Mouse (Mus musculus) spleen, postnatal 36 days (tissue): Measurements from ENCODE around the gene Tmem221.
"Not testable (repeated sequence)": the region's sequence is repeated elsewhere in the genome, so short reads cannot be mapped to it uniquely, and the experiment has no call there.

ENCODE experiments used
- DNase-seq, 2 experiments: peaks; one replicate each; pipeline ENCODE4 v3.0.0; 2022; ENCODE audit warnings: low spot score in 2 of 2, mixed read lengths in 1 of 2

The Tmem221 gene

GRCm38 (mm10) chr8:71550754-71551153 is 7.9 kb downstream of the Tmem221 start:
- DNase-seq: no peak

DNA sequence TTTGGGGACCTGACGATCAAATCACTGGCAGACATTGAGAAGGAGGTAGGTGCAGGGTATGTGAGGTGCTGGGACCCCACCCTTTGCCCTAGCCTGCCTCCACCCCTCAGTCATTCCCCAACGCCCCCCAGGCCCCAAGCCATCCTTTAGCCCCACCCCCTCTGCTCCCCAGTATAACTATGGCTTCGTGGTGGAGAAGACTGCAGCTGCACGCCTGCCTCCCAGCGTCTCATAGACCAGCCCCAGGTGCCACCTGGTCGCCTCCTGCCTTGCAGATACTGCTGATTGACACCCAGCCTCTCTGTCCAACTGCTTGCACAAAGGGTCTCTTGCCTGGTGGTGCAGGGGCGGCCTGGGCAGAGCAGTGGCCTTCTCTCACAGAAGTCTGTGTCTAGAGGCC is 11.1 kb downstream of the Tmem221 start:
- DNase-seq: no peak

DNA sequence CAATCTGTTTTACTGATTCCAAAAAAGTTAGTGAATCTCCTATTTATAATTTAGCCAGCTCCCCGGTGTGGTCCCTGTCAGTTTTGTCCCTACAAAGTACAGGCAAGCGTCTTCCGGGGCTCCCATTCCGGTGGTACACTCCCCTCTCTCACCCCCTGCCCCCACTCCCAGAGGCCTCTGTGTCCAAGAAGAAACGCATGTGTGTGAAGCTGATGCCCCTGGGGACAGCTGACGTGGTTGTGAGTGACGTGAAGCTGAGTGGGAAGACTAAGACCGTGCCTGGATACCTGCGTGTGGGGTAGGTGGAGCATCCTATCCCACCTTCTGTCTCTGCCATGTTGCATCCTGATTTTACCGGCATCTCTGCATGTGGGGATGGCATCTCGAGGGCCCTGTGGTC is 13.6 kb downstream of the Tmem221 start:
- DNase-seq: no peak

GRCm38 (mm10) chr8:71543755-71544154 is 14.9 kb downstream of the Tmem221 start:
- DNase-seq: no peak

DNA sequence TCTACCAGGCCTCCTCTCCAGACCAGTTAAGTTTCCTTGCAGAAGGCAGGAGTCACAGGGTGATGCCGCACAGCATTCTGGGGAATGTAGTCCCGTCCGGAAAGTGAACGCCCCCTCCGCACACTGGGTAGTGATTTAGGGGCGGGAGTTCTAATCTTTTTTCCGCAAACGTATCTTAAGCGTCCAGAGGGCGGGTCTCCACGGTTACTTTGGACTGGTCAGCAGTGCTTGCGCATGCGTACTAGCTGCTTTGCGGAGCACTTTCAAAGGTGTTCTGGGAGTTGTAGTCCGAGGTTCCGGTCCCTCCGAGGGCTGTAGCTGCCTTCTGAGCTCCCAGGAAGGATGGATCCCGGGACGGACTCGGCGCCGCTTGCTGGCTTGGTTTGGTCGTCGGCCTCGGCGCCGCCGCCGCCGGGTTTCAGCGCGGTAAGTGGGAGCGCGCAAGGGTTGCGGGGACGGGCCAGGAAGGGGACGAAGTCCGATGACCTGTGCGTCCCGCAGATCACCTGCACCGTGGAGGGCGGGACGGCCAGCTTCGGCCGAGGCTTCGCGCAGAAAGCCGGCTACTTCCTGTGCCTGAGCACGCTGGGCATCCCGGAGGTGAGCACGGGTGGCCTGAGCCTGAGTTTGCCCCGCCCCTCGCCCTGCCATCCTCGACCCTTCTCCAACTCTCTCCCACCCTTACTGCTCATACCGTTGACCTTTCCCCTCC is 15.9 kb downstream of the Tmem221 start, which contains the start of gene Mvb12a:
Mvb12a (plus strand) TSS at position 291 of the 712 bp plus-strand sequence.
- peak; percentile 98 for DNase-seq

DNA sequence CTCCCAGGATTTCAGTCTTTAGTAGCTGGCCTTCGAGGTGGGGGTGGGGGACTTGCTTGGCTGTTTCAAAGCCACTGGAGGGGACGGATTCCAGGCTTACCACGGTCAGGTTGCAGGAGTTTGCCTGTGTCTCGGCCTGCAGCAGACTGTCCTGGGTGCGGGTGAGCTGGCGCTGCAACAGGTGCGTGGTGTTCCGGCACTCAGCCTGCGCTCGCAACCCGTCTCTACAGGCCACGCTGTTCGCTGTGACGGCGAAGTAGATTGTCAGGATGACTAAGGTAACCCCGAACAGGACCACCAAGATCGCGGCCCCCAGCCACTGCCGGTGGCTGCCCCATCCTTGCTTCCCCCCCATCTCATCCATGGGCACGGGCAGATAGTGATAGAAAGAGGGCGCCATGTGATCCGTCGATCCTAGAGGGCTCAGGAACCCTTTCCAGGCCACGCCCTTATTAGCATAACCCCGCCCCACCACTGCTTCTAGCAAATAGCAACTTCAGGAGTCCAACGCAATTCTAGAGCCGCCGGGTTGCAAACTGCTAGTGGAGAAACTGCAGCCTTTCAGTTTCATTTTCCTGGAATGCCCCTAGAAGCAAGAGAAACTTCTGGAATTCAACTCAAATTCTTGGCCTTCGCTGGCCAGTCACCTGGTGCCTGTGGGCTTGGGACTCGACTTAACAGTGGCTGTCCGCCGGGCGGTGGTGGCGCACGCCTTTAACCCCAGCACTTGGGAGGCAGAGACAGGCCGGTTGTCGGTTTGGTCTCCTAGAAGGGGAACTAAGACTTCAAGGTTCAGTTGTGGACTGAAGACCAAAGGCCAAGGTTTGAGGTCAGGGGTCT is 21.4 kb downstream of the Tmem221 start, which contains the start of gene Bst2:
Bst2 (minus strand) TSS at position 429 of the 840 bp plus-strand sequence.
- peak; percentile 88 to 93 for DNase-seq

DNA sequence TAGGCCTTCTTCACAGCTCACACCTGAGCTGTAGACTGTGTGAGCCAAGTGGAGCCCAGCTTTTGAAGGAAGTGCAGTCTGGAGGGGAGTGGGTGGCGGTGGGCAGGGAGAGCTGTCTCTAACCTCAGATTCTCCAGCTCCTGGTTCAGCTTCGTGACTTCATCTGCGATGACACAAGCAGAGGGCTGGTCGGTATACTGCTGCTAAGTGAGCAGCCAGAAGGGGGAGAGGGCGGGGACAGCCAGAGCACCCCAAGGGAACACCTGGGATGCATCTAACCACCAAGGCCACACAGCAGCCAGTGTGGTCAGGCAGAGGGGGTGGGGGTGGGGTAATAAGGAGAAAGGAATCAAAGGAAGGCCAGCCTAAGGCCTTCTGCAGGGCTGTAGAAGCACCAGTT is 23.0 kb downstream of the Tmem221 start:
- no peak for DNase-seq

DNA sequence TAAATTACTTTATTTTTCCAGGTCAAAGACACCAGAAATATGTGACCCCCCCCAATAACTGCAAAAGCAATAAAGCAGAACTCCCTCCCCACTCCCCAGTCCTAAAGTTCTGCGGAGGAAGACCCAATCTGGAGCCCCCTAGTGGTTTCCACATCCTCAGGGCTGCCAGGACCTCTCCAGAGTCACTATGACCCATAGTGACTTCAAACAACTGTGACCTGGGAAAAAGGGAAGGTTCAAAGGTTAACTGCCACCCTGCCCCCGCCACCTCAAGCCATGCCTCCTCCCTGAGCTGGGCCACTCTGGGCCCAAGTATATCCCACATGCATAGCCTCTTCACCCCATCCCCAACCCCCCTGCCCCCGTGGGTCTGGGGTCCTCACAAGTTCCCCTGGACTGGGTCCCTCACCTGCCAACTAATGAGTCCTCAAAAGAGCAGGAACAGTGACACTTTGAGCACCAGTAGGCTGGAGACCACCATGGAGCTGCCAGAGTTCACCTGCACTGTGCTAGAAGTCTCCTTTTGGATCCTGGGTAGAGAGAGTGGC is 24.3 kb downstream of the Tmem221 start:
- DNase-seq: no peak

- not testable (repeated sequence) for DNase-seq
These were observed 27.8 kb downstream of the Tmem221 start for GRCm38 (mm10) chr8:71530735-71531467.

GRCm38 (mm10) chr8:71528362-71529073 is 30.2 kb downstream of the Tmem221 start:
- DNase-seq: no peak

DNA sequence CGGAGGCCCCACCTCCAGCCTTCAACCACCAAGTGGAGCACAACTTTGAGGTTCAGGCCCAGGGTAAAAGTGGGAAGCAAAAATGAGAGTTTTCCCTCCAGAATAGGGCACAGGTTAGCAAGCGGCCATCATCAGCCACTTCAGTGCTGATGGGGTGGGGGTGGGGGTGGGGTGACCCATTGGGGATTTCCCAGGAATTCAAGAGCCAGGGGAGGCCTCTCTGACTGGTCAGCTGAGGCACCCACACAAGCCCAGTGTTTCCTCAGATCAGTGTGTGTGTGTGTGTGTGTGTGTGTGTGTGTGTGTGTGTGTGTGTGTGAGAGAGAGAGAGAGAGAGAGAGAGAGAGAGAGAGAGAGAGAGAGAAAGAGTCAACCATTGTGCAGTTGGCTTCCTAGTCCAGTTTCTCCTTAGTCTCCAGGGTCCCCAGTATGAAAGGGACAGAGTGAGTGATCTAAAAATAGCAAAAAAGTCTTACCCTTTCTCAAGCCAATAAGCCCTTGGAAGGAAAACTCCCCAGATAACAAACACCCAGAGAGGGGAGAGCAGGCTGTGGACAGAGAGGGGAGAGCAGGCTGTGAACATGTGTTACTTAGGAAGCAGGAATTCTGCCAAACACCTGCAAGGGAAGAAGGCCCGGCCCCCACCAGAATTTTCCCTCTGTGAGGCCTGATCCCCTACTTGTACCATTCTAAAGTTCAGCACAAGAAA is 31.4 kb downstream of the Tmem221 start:
- no peak for DNase-seq

DNA sequence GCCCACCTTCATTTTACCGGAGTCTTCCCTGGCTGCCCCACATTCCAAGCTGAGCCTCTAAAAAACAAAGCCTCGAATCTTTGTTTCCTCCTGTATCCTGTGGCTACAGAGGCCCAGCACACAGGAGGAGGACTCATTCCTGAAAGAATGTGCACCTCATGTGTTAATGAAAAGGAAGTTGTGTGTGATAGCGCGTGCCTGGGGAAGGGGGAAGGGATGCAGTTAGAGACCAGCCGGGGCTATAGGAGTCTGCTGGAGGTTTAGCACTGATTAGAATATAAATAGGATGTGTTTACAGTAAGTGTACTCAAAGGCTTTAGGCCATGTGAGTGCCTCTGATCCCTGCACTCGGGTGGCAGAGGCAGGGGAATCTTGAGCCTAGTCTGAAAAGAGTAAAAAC is 32.4 kb downstream of the Tmem221 start:
- DNase-seq: no peak

DNA sequence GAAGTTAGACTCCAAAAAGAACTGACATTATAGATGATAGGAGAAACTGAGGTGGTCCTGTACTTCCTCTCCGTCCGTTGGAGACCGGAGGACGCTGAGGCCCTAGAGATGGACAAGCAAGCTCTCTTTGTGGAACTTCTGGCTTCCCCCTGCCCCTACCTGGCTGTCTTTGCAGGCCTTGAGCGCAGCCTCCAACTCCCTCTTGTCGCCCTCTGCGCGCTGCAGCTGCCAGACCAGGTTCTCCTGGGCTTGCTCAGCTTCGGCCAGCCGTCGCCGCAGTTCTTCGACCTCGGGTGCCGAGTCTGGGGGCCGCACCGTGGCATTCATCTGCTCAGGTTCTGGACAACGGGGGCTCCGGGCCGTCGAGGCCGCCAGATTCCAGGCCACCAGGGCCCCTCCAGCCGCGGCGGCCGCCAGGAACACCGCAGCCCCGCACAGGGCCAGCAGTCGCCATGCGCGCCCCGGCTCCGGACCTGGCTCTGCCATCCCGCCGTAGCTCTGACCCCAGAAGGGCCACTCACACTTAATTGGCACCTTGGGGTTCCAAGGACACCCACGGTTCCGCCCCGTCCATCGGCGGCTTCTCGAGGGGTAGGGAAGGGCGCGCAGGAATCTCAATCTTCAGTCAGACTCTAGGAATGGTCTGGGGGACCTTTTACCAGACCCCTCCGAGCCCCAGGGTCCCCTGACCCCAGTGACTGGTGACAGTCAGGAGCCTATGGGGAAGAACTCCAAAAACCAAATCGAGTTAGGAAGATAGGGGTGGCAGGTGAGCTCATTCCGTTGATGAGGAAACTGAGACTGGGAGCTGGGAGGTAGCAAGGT is 33.2 kb downstream of the Tmem221 start, which contains the start of gene Ccdc194:
Ccdc194 (minus strand) TSS at position 486 of the 825 bp plus-strand sequence.
- DNase-seq: no peak

DNA sequence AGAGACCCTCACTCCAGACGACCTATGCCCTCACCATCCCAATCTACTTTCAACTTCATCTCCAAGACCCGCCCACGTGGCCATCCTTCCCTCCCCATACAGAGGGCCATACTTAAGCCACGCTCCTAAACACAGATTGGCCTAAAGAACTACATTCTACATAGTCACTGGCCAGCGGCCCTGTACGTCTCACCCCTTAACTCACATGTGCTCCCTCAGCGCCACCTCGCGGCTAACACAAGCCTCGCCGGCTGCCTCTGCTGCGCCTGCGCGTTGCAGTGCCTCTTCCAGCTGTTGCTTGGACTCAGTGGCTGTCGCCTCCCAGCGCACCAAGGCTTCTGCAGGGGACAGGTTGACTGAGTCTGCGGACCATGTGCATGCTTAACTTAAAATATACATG is 37.0 kb downstream of the Tmem221 start:
- DNase-seq: peak; percentile 89 to 91

GRCm38 (mm10) chr8:71519037-71519825 is 39.4 kb downstream of the Tmem221 start:
- DNase-seq: not testable (repeated sequence)

- no peak for DNase-seq
These were observed 41.9 kb downstream of the Tmem221 start for GRCm38 (mm10) chr8:71516786-71517185.

- no peak for DNase-seq
These were observed 43.6 kb downstream of the Tmem221 start for GRCm38 (mm10) chr8:71515043-71515442.

GRCm38 (mm10) chr8:71513018-71513754 is 45.5 kb downstream of the Tmem221 start:
- no peak for DNase-seq
